Mouse (Mus musculus) embryonic facial prominence, embryonic 11.5 days (tissue): ENCODE data around the gene Dclre1b. TPM values are rescaled to one million over a fixed set of nuclear protein-coding genes. Genes with fewer than 3 reads are reported as not detected.

Experiments
- ATAC-seq: fragments of 200-750 bp; cut with Nextera tagmentation; replicated peaks from 2 replicates; pipeline ENCODE4 v1.8.0; 2017; ENCODE audit warnings: low read depth; ENCODE audit not compliant: insufficient number of reproducible peaks, low FRiP score, low TSS enrichment
- DNase-seq: peaks from one replicate; pipeline ENCODE4 v3.0.0-alpha.2; 2015; ENCODE audit warnings: low spot score
- H3K27ac ChIP-seq: fragments of 300-500 bp; sonication (generic); replicated peaks from 2 replicates; pipeline ENCODE4 v1.5.1; 2014; ENCODE audit warnings: mild to moderate bottlenecking, low read depth, low read length, control low read depth
- H3K27me3 ChIP-seq: fragments of 300-500 bp; sonication (generic); 2 replicates; pipeline ENCODE4 v1.6.1; 2014; ENCODE audit warnings: mild to moderate bottlenecking, low read length, moderate library complexity, mixed read lengths; ENCODE audit not compliant: control insufficient read depth, insufficient read depth
- H3K36me3 ChIP-seq: fragments of 300-500 bp; sonication (generic); replicated peaks from 2 replicates; pipeline ENCODE4 v1.6.1; 2014; ENCODE audit warnings: low read depth, mild to moderate bottlenecking, low read length, moderate library complexity, mixed read lengths; ENCODE audit not compliant: control insufficient read depth, insufficient read depth
- H3K4me1 ChIP-seq: fragments of 300-500 bp; sonication (generic); 2 replicates; pipeline ENCODE4 v1.6.1; 2014; ENCODE audit warnings: low read length, mixed read lengths; ENCODE audit not compliant: control insufficient read depth, insufficient read depth
- H3K4me2 ChIP-seq: fragments of 300-500 bp; sonication (generic); 2 replicates; pipeline ENCODE4 v1.6.1; 2014; ENCODE audit warnings: low read depth, mild to moderate bottlenecking, control low read depth, low read length, moderate library complexity
- H3K4me3 ChIP-seq: fragments of 300-500 bp; sonication (generic); 2 replicates; pipeline ENCODE4 v1.5.1; 2014; ENCODE audit warnings: low read depth, low read length, control low read depth
- H3K9ac ChIP-seq: fragments of 300-500 bp; sonication (generic); replicated peaks from 2 replicates; pipeline ENCODE4 v1.6.1; 2014; ENCODE audit warnings: mild to moderate bottlenecking, control low read depth, low read length
- H3K9me3 ChIP-seq: fragments of 300-500 bp; sonication (generic); replicated peaks from 2 replicates; pipeline ENCODE4 v1.6.1; 2016; ENCODE audit warnings: mild to moderate bottlenecking, low read length, inconsistent platforms, mixed read lengths; ENCODE audit not compliant: control insufficient read depth
- WGBS: fragments of 180-500 bp; shearing (Covaris S2); extraction: QIAGEN DNeasy Blood & Tissue Kit; methylation state at CpG from one replicate; pipeline ENCODE4 v1.1.7; 2014; 5-methylcytosine and 5-hydroxymethylcytosine counted together
- polyA plus RNA-seq: library from polyadenylated mRNA; unstranded; fragments of >200 nt; fragmentation: Nextera tagmentation; extraction: Ambion mirVana; gene quantifications from 2 replicates; pipeline ENCODE4 v1.2.1, GENCODE M21; 2014

The Dclre1b gene
- polyA plus RNA-seq, 1 experiment from 2014 or later, result 40.3 TPM

- H3K4me3 ChIP-seq, result no peak overlapping the region
- no peaks in the 10 kb centered on the region for H3K27me3 ChIP-seq
- no peak for DNase-seq
- H3K4me2 ChIP-seq, result no peak overlapping the region
- H3K9me3 ChIP-seq, result no peaks in the 10 kb centered on the region
- H3K36me3 ChIP-seq, result peaks cover 3% of the 10 kb centered on the region
- H3K27ac ChIP-seq, result no peak overlapping the region
- no peak for ATAC-seq
- H3K4me1 ChIP-seq, result no peaks in the 10 kb centered on the region
- H3K9ac ChIP-seq, result no peak overlapping the region
- 85% methylated on average over 7 of the region's 7 CpGs for WGBS
Observed at GRCm38 (mm10) chr3:103758456-103758855, 50.8 kb downstream of the Dclre1b start.

GRCm38 (mm10) chr3:103756920-103757319, 52.3 kb downstream of the Dclre1b start:
- WGBS, result 93% methylated on average over 2 of the region's 2 CpGs

GRCm38 (mm10) chr3:103755351-103755750, 53.9 kb downstream of the Dclre1b start:
- no peaks in the 10 kb centered on the region for H3K9me3 ChIP-seq
- no peaks in the 10 kb centered on the region for H3K27me3 ChIP-seq
- ATAC-seq (no peak), DNase-seq (no peak)
- no peak overlapping the region for H3K4me3 ChIP-seq
- no peak overlapping the region for H3K9ac ChIP-seq
- peaks cover 3% of the 10 kb centered on the region for H3K36me3 ChIP-seq
- H3K27ac ChIP-seq, result no peak overlapping the region
- H3K4me1 ChIP-seq, result no peaks in the 10 kb centered on the region
- 81% methylated on average over 3 of the region's 3 CpGs for WGBS
- no peak overlapping the region for H3K4me2 ChIP-seq

More at GRCm38 (mm10) chr3:103756920-103757319, 52.3 kb downstream of the Dclre1b start:
- no peak overlapping the region for H3K4me2 ChIP-seq
- H3K27ac ChIP-seq, result no peak overlapping the region
- H3K36me3 ChIP-seq, result peaks cover 3% of the 10 kb centered on the region
- no peaks in the 10 kb centered on the region for H3K9me3 ChIP-seq
- H3K9ac ChIP-seq, result no peak overlapping the region
- no peaks in the 10 kb centered on the region for H3K27me3 ChIP-seq
- no peak for ATAC-seq
- DNase-seq, result no peak
- H3K4me3 ChIP-seq, result no peak overlapping the region
- H3K4me1 ChIP-seq, result no peaks in the 10 kb centered on the region

- no peak overlapping the region for H3K4me2 ChIP-seq
- ATAC-seq (no peak), DNase-seq (no peak)
- H3K4me3 ChIP-seq, result no peak overlapping the region
- H3K9ac ChIP-seq, result no peak overlapping the region
- no peaks in the 10 kb centered on the region for H3K4me1 ChIP-seq
- H3K36me3 ChIP-seq, result peaks cover 6% of the 10 kb centered on the region
- WGBS, result 80% methylated on average over 2 of the region's 2 CpGs
- no peak overlapping the region for H3K27ac ChIP-seq
- H3K27me3 ChIP-seq, result no peaks in the 10 kb centered on the region
- H3K9me3 ChIP-seq, result no peaks in the 10 kb centered on the region
Observed at GRCm38 (mm10) chr3:103751558-103751957, 57.7 kb downstream of the Dclre1b start.

Other genes starting within 250 kb of the Dclre1b start
- 3.2 and 4.5 TPM in 2 replicates for gene Syt6, start 234.2 kb downstream of the Dclre1b start, polyA plus RNA-seq
- 0.29 TPM in 1 of 2 replicates, not detected in the other for gene Atg4a-ps, start 163.4 kb downstream of the Dclre1b start, polyA plus RNA-seq
- 25.2 and 26.1 TPM in 2 replicates for gene Olfml3, start 71.4 kb downstream of the Dclre1b start, polyA plus RNA-seq
- not detected in 2 replicates for gene Gm10964, start 70.1 kb downstream of the Dclre1b start, polyA plus RNA-seq
- 13.8 TPM in 2 replicates for gene Hipk1, start 17.9 kb downstream of the Dclre1b start, polyA plus RNA-seq
- gene Ap4b1, start 76 bp upstream of the Dclre1b start, polyA plus RNA-seq, result 22.8 and 26.5 TPM in 2 replicates
- gene Gm43064, start 129 bp upstream of the Dclre1b start, polyA plus RNA-seq, result 0.24 TPM in 1 of 2 replicates, not detected in the other
- not detected in 2 replicates for gene Bcl2l15, start 23.2 kb upstream of the Dclre1b start, polyA plus RNA-seq
- 0.28 and 0.43 TPM in 2 replicates for gene Ptpn22, start 50.4 kb upstream of the Dclre1b start, polyA plus RNA-seq
- gene Rsbn1, start 104.7 kb upstream of the Dclre1b start, polyA plus RNA-seq, result 19.5 and 20.6 TPM in 2 replicates
- gene Phtf1, start 158.7 kb upstream of the Dclre1b start, polyA plus RNA-seq, result 49.0 and 53.2 TPM in 2 replicates